Mouse (Mus musculus): ENCODE results near the gene Ttc28. TPM values are rescaled to one million over a fixed set of nuclear protein-coding genes. Genes with fewer than 3 reads are reported as not detected.

Gene Ttc28
- total and polyA plus RNA-seq, 3 experiments = 0.21 to 0.89 (median 0.28) TPM

DNA sequence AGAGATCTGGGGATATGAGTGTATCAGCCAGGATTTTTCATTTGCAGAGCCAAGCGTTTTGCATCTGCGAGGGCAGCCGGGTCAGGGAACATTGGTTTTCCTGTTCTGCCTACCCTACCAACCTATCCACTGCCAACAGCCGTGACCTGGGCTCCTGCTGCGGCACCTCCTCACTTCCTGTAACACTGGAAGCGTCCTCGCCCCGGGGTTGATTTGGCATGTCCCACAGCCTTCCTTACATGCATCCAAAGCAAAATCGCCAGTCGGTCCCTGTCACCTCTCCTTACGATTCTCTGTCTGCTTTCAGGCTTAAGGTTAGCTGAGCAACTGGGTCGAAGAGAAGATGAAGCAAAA lies 349.4 kb downstream of the Ttc28 start:
- no peaks in the 10 kb centered on the region; a peak in 1 of 4 replicates for H3K4me1 ChIP-seq (ENCODE audit: control insufficient read depth in 1 of 2, insufficient read depth in 2 of 2)
- H3K27me3 ChIP-seq (replicated peaks) = peaks cover 21% of the 10 kb centered on the region
- dilution Hi-C loops (cut with MboI; ENCODE audit: extremely low pct_ligation_motif_present, extremely low pct_unique_long_range_greater_than_20kb, low sequenced_read_pairs) = no loop called here
- no peak overlapping the region for H3K4me2 ChIP-seq (ENCODE audit: insufficient read depth, low read depth, poor library complexity, severe bottlenecking)
- in situ Hi-C loops (cut with MboI; ENCODE audit: low pct_ligation_motif_present, low pct_unique_long_range_greater_than_20kb, low sequenced_read_pairs) = no loop called here
- no peaks in the 10 kb centered on the region for H3K79me2 ChIP-seq (replicated peaks; ENCODE audit: control insufficient read depth, extremely low read depth, insufficient read depth, poor library complexity, severe bottlenecking)
- no peak for DNase-seq (ENCODE audit: extremely low read depth)
- H3K9ac ChIP-seq (ENCODE audit: insufficient read depth, low read depth) = no peak overlapping the region
- H3K4me3 ChIP-seq (replicated peaks in 1 of 3; ENCODE audit: low read depth in 2 of 3, low read length in 2 of 3, poor library complexity in 1 of 3) = no peak overlapping the region
- no peaks in the 10 kb centered on the region for H3K36me3 ChIP-seq (replicated peaks in 1 of 2; ENCODE audit: control insufficient read depth in 1 of 2, insufficient read depth in 1 of 2, low read length in 1 of 2)
- no peaks in the 10 kb centered on the region for H3K9me3 ChIP-seq (replicated peaks; ENCODE audit: low read length)
- H3K27ac ChIP-seq (ENCODE audit: insufficient read depth, low read depth) = no peak overlapping the region
- TF ChIP-seq JUN (IDR thresholded peaks at IDR 0.05; ENCODE audit: insufficient read depth, low read depth, low read length) = no peak
- no peak for TF ChIP-seq MAX (IDR thresholded peaks at IDR 0.05; ENCODE audit: low read length)
- TF ChIP-seq ZKSCAN1 (IDR thresholded peaks at IDR 0.05; ENCODE audit: borderline replicate concordance, low read depth, low read length) = no peak
- no peak for TF ChIP-seq TCF12 (IDR thresholded peaks at IDR 0.05; ENCODE audit: low read depth, low read length)
- no peak for TF ChIP-seq PAX5 (IDR thresholded peaks at IDR 0.05; ENCODE audit: low read length)
- TF ChIP-seq CHD2 (IDR thresholded peaks at IDR 0.05; ENCODE audit: low read length) = no peak
- no peak for TF ChIP-seq CHD1 (IDR thresholded peaks at IDR 0.05; ENCODE audit: low read depth, low read length)
- no peak for TF ChIP-seq TBP (conservative IDR thresholded peaks at IDR 0.05; ENCODE audit: low read depth, low read length)
- TF ChIP-seq MAZ (IDR thresholded peaks at IDR 0.05; ENCODE audit: low read depth, low read length) = no peak

DNA sequence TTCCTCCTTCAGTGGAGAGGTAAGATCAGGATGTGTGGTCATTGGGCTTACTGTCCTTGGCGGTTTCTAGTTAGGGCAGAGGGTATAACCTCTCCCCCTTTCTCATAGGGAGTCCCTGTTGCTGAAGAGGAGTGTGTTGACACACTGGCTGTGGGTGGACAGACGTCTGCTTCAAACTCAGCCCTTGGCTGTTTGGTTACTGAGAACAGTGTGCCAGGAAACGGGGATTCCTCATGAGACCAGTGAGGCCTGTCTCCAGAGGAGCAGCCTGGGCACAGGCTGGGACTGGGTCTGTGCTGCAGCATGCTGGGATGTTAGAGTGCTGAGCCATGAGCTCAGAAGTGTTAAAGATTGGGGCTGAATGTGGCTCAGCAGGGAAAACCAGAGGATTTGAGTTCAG lies 350.1 kb downstream of the Ttc28 start:
- no peaks in the 10 kb centered on the region for H3K9me3 ChIP-seq (replicated peaks; ENCODE audit: low read length)
- no peaks in the 10 kb centered on the region; a peak in 1 of 4 replicates for H3K4me1 ChIP-seq (ENCODE audit: control insufficient read depth in 1 of 2, insufficient read depth in 2 of 2)
- peaks cover 21% of the 10 kb centered on the region for H3K27me3 ChIP-seq (replicated peaks)
- DNase-seq (ENCODE audit: extremely low read depth) = no peak
- H3K4me3 ChIP-seq (replicated peaks in 1 of 3; ENCODE audit: low read depth in 2 of 3, low read length in 2 of 3, poor library complexity in 1 of 3) = no peak overlapping the region
- no peak overlapping the region for H3K4me2 ChIP-seq (ENCODE audit: insufficient read depth, low read depth, poor library complexity, severe bottlenecking)
- in situ Hi-C loops (cut with MboI; ENCODE audit: low pct_ligation_motif_present, low pct_unique_long_range_greater_than_20kb, low sequenced_read_pairs) = no loop called here
- dilution Hi-C loops (cut with MboI; ENCODE audit: extremely low pct_ligation_motif_present, extremely low pct_unique_long_range_greater_than_20kb, low sequenced_read_pairs) = no loop called here
- H3K9ac ChIP-seq (ENCODE audit: insufficient read depth, low read depth) = no peak overlapping the region
- TF ChIP-seq USF1 (IDR thresholded peaks at IDR 0.05; ENCODE audit: low read depth, low read length) (no peak), MAZ (IDR thresholded peaks at IDR 0.05; ENCODE audit: low read depth, low read length) (no peak), KAT2A (IDR thresholded peaks at IDR 0.05; ENCODE audit: insufficient replicate concordance, low read length) (no peak), NRF1 (IDR thresholded peaks at IDR 0.05; ENCODE audit: low read depth, low read length) (no peak), SIN3A (IDR thresholded peaks at IDR 0.05; ENCODE audit: low read length) (no peak), JUND (conservative IDR thresholded peaks at IDR 0.05; ENCODE audit: low read depth, low read length) (no peak), MXI1 (IDR thresholded peaks at IDR 0.05; ENCODE audit: low read depth, low read length) (no peak), CHD1 (IDR thresholded peaks at IDR 0.05; ENCODE audit: low read depth, low read length) (no peak), EP300 (IDR thresholded peaks at IDR 0.05; ENCODE audit: low read length) (no peak), JUN (IDR thresholded peaks at IDR 0.05; ENCODE audit: insufficient read depth, low read depth, low read length) (no peak), MYC (IDR thresholded peaks at IDR 0.05; ENCODE audit: low read depth, low read length) (no peak), TCF12 (IDR thresholded peaks at IDR 0.05; ENCODE audit: low read depth, low read length) (no peak), MEF2A (IDR thresholded peaks at IDR 0.05; ENCODE audit: borderline replicate concordance, low read depth, low read length) (no peak), E2F4 (IDR thresholded peaks at IDR 0.05; ENCODE audit: insufficient replicate concordance, low read depth, low read length) (no peak), USF2 (conservative IDR thresholded peaks at IDR 0.05; ENCODE audit: low read depth, low read length) (no peak), HCFC1 (IDR thresholded peaks at IDR 0.05; ENCODE audit: low read depth, low read length) (no peak), BHLHE40 (IDR thresholded peaks at IDR 0.05; ENCODE audit: low read depth, low read length) (no peak), IRF4 (IDR thresholded peaks at IDR 0.05; ENCODE audit: low read depth, low read length) (no peak), RCOR1 (conservative IDR thresholded peaks at IDR 0.05; ENCODE audit: low read depth, low read length) (no peak), PAX5 (IDR thresholded peaks at IDR 0.05; ENCODE audit: low read length) (no peak)
- no peaks in the 10 kb centered on the region for H3K36me3 ChIP-seq (replicated peaks in 1 of 2; ENCODE audit: control insufficient read depth in 1 of 2, insufficient read depth in 1 of 2, low read length in 1 of 2)
- H3K27ac ChIP-seq (ENCODE audit: insufficient read depth, low read depth) = no peak overlapping the region
- H3K79me2 ChIP-seq (replicated peaks; ENCODE audit: control insufficient read depth, extremely low read depth, insufficient read depth, poor library complexity, severe bottlenecking) = no peaks in the 10 kb centered on the region

All from CH12.LX (cell line).